Mouse (Mus musculus) lung, embryonic 16.5 days (tissue): ENCODE results near the gene Ttc3. TPM values are rescaled to one million over a fixed set of nuclear protein-coding genes. Genes with fewer than 3 reads are reported as not detected.
A peak's percentile ranks its signal among the peaks of the same experiment; 100 is the strongest.

ENCODE experiments used
- ATAC-seq: fragments of 200-750 bp; cut with Nextera tagmentation; 2 replicates; pipeline ENCODE4 v1.8.0; 2017; ENCODE audit warnings: low read depth, mild to moderate bottlenecking, moderate library complexity
- H3K27ac ChIP-seq: fragments of 300-500 bp; sonication (generic); 2 replicates; pipeline ENCODE4 v1.5.1; 2014; ENCODE audit warnings: mild to moderate bottlenecking, control low read depth, low read length
- H3K27me3 ChIP-seq: fragments of 300-500 bp; sonication (generic); 2 replicates; pipeline ENCODE4 v1.6.1; 2014; ENCODE audit warnings: low read depth, low read length, mixed read lengths; ENCODE audit not compliant: control insufficient read depth, insufficient read depth
- H3K36me3 ChIP-seq: fragments of 300-500 bp; sonication (generic); 2 replicates; pipeline ENCODE4 v1.6.1; 2014; ENCODE audit warnings: low read length; ENCODE audit not compliant: control insufficient read depth, insufficient read depth
- H3K4me1 ChIP-seq: fragments of 300-500 bp; sonication (generic); replicated peaks from 2 replicates; pipeline ENCODE4 v1.6.1; 2014; ENCODE audit warnings: low read length, mixed read lengths; ENCODE audit not compliant: control insufficient read depth, insufficient read depth
- H3K4me2 ChIP-seq: fragments of 300-500 bp; sonication (generic); 2 replicates; pipeline ENCODE4 v1.6.1; 2014; ENCODE audit warnings: low read depth, low read length, control low read depth
- H3K4me3 ChIP-seq: fragments of 300-500 bp; sonication (generic); 2 replicates; pipeline ENCODE4 v1.5.1; 2014; ENCODE audit warnings: mild to moderate bottlenecking, low read length, control low read depth
- H3K9ac ChIP-seq: fragments of 300-500 bp; sonication (generic); 2 replicates; pipeline ENCODE4 v1.6.1; 2014; ENCODE audit warnings: low read length, control low read depth
- H3K9me3 ChIP-seq: fragments of 300-500 bp; sonication (generic); 2 replicates; pipeline ENCODE4 v1.6.1; 2016; ENCODE audit warnings: low read length; ENCODE audit not compliant: control insufficient read depth
- WGBS: fragments of 180-500 bp; shearing (Covaris S2); extraction: QIAGEN DNeasy Blood & Tissue Kit; methylation state at CpG from one replicate; pipeline ENCODE4 v1.1.7; 2014; 5-methylcytosine and 5-hydroxymethylcytosine counted together
- polyA plus RNA-seq: library from polyadenylated mRNA; unstranded; fragments of >200 nt; fragmentation: Nextera tagmentation; extraction: Ambion mirVana; gene quantifications from 2 replicates; pipeline ENCODE4 v1.2.1, GENCODE M21; 2015

The Ttc3 gene
- polyA plus RNA-seq, 1 experiment from 2014 or later, result 153 TPM

DNA sequence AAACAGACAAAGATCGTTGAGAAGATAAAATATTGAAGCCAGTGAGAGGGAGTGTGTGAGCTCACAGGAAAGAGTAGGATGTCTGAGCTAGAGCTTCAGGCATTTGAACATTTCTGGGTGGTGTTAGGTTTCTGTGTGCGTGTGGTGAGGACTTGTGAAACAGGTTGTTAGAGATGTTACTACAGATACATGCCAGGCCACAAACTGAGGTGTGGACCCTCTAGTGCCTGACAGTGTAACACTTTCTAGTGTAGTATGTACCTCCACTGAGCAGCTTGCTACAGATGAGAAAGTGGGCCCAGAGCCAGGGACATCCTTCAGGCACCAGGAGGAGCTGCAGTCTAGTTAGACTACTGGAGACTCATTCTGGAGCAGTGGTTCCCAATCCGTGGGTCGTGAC is 31.8 kb downstream of the Ttc3 start:
- Histone ChIP-seq H3K9ac (no peak overlapping the region), H3K36me3 (no peaks in the 10 kb centered on the region), H3K27ac (no peak overlapping the region), H3K4me2 (no peak overlapping the region), H3K9me3 (no peaks in the 10 kb centered on the region), H3K4me1 (no peaks in the 10 kb centered on the region), H3K27me3 (no peaks in the 10 kb centered on the region), H3K4me3 (no peak overlapping the region)
- ATAC-seq, result no peak
- WGBS, result 62% methylated on average over 4 of the region's 4 CpGs

DNA sequence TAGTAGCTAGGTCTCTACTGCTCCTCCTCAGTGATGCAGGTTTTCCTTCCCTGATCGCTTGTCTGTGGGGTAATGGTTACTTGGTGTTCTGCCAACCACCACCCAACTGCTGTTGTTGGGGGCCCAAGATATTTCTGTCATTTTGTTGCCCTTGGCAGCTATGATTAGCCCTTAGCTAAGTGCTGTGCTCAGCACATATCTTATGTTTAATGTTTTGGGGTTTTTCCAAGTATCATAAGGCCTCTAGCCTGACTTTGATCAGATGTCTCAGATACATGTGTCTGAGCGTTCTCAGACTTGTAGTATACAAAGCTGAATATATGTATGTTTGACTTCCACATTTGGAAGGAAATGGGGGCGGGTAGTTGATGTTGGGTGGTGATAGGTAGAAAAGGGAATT is 40.9 kb downstream of the Ttc3 start:
- WGBS, result 59% methylated on average over 3 of the region's 3 CpGs
- Histone ChIP-seq H3K27ac (no peak overlapping the region), H3K9me3 (no peaks in the 10 kb centered on the region), H3K36me3 (peaks cover 8% of the 10 kb centered on the region; the same call in 1 of the 2 replicates), H3K9ac (no peak overlapping the region), H3K27me3 (no peaks in the 10 kb centered on the region), H3K4me2 (no peak overlapping the region), H3K4me1 (no peaks in the 10 kb centered on the region), H3K4me3 (no peak overlapping the region)
- no peak for ATAC-seq

DNA sequence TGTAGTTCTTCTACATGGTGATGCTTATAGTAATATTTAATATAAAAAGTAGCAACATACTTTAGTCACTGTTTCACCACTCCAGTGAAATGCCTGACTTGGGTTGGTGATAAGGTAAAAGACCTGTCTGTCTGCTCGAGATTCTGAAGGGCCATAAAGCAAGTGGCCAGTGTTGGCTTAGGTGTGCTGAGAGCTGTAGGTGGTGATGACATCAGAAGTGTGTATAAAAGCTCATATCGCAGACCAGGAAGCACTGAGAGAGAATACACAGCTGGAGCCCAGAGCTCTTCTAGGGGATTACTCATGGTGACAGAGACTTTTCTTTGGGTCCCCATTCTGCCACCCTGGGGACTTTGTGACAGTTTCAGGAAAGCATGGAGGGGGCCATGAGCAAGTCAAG is 41.8 kb downstream of the Ttc3 start:
- Histone ChIP-seq H3K9me3 (no peaks in the 10 kb centered on the region), H3K4me3 (no peak overlapping the region), H3K27me3 (no peaks in the 10 kb centered on the region), H3K9ac (no peak overlapping the region), H3K27ac (no peak overlapping the region), H3K4me1 (no peaks in the 10 kb centered on the region), H3K4me2 (no peak overlapping the region), H3K36me3 (peaks cover 8% of the 10 kb centered on the region; the same call in 1 of the 2 replicates)
- peak; percentile 66; the same call in 1 of the 2 replicates for ATAC-seq
- 57% methylated on average over 2 of the region's 2 CpGs for WGBS

DNA sequence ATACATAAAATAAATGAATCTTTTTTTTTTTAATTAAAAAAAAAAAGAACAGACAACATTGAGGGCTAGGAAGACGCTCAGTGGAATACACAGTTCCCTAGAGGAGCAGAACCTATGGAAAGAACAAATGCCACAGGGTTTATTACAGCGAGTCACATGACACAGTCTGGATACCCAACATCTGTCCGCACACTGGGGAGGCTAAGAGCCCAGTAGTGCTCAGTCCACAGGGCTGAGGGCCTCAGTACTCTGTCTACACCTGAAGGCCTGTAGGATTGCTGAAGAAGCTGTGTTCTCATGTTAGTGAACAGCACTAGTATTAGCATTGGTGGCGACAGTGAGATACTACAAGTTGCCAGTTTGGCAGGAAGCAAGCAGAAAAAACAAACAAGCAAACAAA is 42.3 kb downstream of the Ttc3 start:
- no peaks in the 10 kb centered on the region for H3K9me3 ChIP-seq
- H3K27ac ChIP-seq, result no peak overlapping the region
- H3K36me3 ChIP-seq, result peaks cover 8% of the 10 kb centered on the region; the same call in 1 of the 2 replicates
- H3K4me2 ChIP-seq, result no peak overlapping the region
- WGBS, result 87% methylated on average over 4 of the region's 4 CpGs
- no peak for ATAC-seq
- H3K4me1 ChIP-seq, result no peaks in the 10 kb centered on the region
- H3K27me3 ChIP-seq, result no peaks in the 10 kb centered on the region
- H3K9ac ChIP-seq, result no peak overlapping the region
- H3K4me3 ChIP-seq, result no peak overlapping the region

DNA sequence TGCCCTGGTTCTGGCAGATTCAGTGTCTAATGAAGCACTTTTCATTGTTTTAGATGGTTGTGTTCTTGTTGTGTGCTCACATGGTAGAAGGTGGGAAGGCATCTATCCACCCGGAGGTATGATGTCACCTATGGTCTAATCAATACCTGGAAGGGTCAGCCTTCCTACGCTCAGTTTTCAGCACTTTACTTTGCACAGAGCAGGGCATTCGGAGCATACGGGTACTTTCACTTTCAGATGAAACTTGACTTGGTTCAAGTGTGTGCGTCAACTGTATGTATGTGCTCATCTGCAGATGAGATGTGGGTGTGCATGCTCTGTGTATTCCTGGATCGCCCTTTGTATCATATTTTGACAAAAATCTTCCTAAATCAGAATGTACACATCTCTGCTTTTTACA is 43.7 kb downstream of the Ttc3 start:
- Histone ChIP-seq H3K9ac (no peak overlapping the region), H3K9me3 (no peaks in the 10 kb centered on the region), H3K27me3 (no peaks in the 10 kb centered on the region), H3K27ac (no peak overlapping the region), H3K4me3 (no peak overlapping the region), H3K36me3 (peaks cover 15% of the 10 kb centered on the region), H3K4me2 (no peak overlapping the region), H3K4me1 (no peaks in the 10 kb centered on the region)
- no peak for ATAC-seq
- WGBS, result 87% methylated on average over 6 of the region's 6 CpGs

DNA sequence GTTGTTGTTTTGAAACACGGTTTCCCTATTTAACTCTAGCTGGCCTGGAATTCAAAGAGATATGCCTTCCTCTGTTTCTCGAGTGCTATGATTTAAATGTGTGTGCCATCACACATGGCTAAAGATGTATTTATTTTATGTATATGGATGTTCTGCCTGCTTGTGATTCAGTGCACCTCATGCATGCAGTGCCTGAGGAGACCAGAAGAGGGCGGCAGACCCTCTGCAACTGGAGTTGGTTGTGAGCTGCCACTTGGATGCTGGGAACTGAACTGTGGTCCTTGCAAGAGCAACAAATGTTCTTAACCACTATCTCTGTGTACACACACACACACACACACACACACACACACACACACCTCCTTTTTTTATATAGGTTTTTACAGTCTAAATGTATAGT is 50.1 kb downstream of the Ttc3 start:
- H3K9ac ChIP-seq, result no peak overlapping the region
- H3K4me1 ChIP-seq, result no peaks in the 10 kb centered on the region
- peaks cover 44% of the 10 kb centered on the region for H3K36me3 ChIP-seq
- H3K4me3 ChIP-seq, result no peak overlapping the region
- H3K9me3 ChIP-seq, result no peaks in the 10 kb centered on the region
- H3K27ac ChIP-seq, result no peak overlapping the region
- H3K4me2 ChIP-seq, result no peak overlapping the region
- H3K27me3 ChIP-seq, result no peaks in the 10 kb centered on the region
- ATAC-seq, result no peak
- 91% methylated on average over 3 of the region's 3 CpGs for WGBS

DNA sequence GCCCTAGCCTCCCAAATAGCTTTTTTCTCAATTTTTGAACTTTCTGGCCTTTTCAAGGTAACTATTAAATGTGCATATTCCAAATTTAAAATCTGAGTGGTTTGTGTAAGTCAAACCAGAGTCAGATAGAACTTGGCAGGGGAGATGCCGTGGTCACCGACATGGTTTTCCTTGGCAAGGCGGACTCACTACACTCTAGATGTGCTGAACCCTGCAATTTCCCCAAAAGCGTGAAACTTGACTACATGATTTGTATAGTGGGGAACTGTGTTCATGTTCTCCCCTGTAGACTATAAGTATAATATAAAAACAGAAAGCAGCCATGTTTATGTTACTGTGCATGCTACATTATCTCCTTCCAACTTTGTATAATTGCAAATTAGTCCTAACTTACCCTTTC is 58.5 kb downstream of the Ttc3 start:
- Histone ChIP-seq H3K9me3 (no peaks in the 10 kb centered on the region), H3K27ac (no peak overlapping the region), H3K9ac (no peak overlapping the region), H3K4me2 (no peak overlapping the region), H3K27me3 (no peaks in the 10 kb centered on the region), H3K36me3 (peaks cover 35% of the 10 kb centered on the region), H3K4me3 (no peak overlapping the region), H3K4me1 (no peaks in the 10 kb centered on the region)
- no peak for ATAC-seq
- WGBS, result 91% methylated on average over 4 of the region's 4 CpGs

DNA sequence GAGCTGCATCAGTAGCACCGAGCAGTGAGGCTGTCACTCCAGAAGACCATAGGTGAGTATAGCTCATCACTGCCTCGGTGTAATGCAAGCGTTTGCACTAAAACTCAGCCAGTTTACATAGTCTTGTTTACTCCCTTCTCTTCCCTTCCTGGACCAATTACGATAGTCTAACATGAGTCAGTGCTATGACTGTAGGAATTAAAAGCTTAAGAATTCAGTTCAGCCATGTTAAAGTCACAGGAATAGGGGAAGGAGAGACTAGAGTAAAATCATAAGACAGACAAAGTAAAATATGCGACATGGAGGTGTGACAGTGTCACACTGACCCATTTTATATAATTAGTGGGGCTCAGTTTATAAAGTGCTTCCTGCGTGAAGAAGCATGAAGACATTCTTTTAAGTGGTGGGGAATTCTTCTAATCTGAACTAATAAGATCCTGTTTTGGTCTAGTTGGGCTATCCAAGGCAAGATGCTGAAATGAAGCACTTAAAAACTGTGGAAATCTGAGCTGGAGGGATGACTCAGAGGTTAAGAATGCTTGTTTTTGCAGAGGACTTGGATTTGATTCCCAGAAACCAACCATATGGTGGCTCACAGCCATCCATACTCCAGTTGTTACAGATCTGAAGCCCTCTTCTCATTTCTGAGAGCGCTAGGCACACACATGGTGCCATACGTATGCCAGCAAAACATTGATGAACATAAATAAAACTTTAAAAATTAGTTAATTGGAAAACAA is 65.2 kb downstream of the Ttc3 start:
- Histone ChIP-seq H3K27ac (peak overlapping the region; percentile 21; the same call in 1 of the 2 replicates), H3K4me3 (no peak overlapping the region)
- WGBS, result 74% methylated on average over 8 of the region's 8 CpGs

DNA sequence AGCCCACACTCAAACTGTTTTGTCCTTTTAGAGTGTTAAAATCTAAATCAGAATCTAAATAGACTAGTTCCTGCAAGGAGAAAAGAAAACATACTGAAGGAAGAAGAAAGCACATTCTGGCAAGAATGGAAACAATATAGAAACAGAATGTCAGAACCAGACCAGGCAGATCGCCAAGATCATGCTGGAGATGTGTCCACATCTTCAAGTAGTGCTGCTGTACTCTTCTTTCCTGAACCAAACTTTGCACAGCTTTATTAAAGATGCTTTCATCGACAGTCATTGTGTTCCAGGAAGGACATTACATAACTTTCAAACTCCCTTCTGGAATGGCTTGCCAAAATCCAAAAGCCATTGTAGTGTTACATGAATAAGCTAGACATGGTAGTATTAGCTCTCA is 66.4 kb downstream of the Ttc3 start:
- Histone ChIP-seq H3K36me3 (peaks cover 38% of the 10 kb centered on the region), H3K4me1 (no peaks in the 10 kb centered on the region), H3K9ac (no peak overlapping the region)

More for the DNA sequence above, 65.2 kb downstream of the Ttc3 start:
- no peaks in the 10 kb centered on the region for H3K9me3 ChIP-seq
- no peaks in the 10 kb centered on the region for H3K4me1 ChIP-seq
- peaks cover 44% of the 10 kb centered on the region for H3K36me3 ChIP-seq
- H3K4me2 ChIP-seq, result no peak overlapping the region
- no peaks in the 10 kb centered on the region for H3K27me3 ChIP-seq
- no peak overlapping the region for H3K9ac ChIP-seq
- peak; percentile 71 for ATAC-seq

More for the DNA sequence above, 66.4 kb downstream of the Ttc3 start:
- no peak for ATAC-seq
- Histone ChIP-seq H3K9me3 (no peaks in the 10 kb centered on the region), H3K4me2 (no peak overlapping the region), H3K27me3 (no peaks in the 10 kb centered on the region), H3K27ac (no peak overlapping the region), H3K4me3 (no peak overlapping the region)
- WGBS, result 78% methylated on average over 2 of the region's 2 CpGs
